Mouse (Mus musculus) embryonic fibroblast, embryonic 13.5 days (primary cell): Measurements from ENCODE around the gene Rhot2.

Experiments used
- CTCF ChIP-seq: IDR thresholded peaks from 2 replicates; pipeline ENCODE4 v1.5.1; 2011; ENCODE audit warnings: mild to moderate bottlenecking, control low read depth, low read length, moderate library complexity, borderline replicate concordance; ENCODE audit not compliant: insufficient read depth
- POLR2A ChIP-seq: IDR thresholded peaks from 2 replicates; pipeline ENCODE4 v1.6.1; 2011; ENCODE audit warnings: low read depth, mild to moderate bottlenecking, control low read depth, low read length, moderate library complexity

GRCm38 (mm10) chr17:25833291-25833663 is 11.4 kb downstream of the Rhot2 start, which contains the start of gene Stub1:
- peak; percentile 23; the same call in 1 of the 2 replicates for TF ChIP-seq POLR2A
- TF ChIP-seq CTCF, result no peak
